Mouse (Mus musculus) limb, embryonic 13.5 days (tissue): ENCODE data around the gene Pcbp2. TPM values are rescaled to one million over a fixed set of nuclear protein-coding genes. Genes with fewer than 3 reads are reported as not detected.

Source experiments
- ATAC-seq: fragments of 200-750 bp; cut with Nextera tagmentation; 2 replicates; pipeline ENCODE4 v1.8.0; 2017; ENCODE audit warnings: low read depth, moderate number of reproducible peaks, moderate TSS enrichment; ENCODE audit not compliant: low FRiP score
- H3K27ac ChIP-seq: fragments of 300-500 bp; sonication (generic); 2 replicates; pipeline ENCODE4 v1.5.1; 2015; ENCODE audit warnings: inconsistent platforms, mild to moderate bottlenecking, moderate library complexity
- H3K27me3 ChIP-seq: fragments of 300-500 bp; sonication (generic); 2 replicates; pipeline ENCODE4 v1.6.1; 2015; ENCODE audit warnings: mild to moderate bottlenecking, inconsistent platforms
- H3K36me3 ChIP-seq: fragments of 300-500 bp; sonication (generic); 2 replicates; pipeline ENCODE4 v1.6.1; 2015; ENCODE audit warnings: inconsistent platforms, mild to moderate bottlenecking, moderate library complexity
- H3K4me1 ChIP-seq: fragments of 300-500 bp; sonication (generic); 2 replicates; pipeline ENCODE4 v1.6.1; 2015; ENCODE audit warnings: inconsistent platforms
- H3K4me2 ChIP-seq: fragments of 300-500 bp; sonication (generic); replicated peaks from 2 replicates; pipeline ENCODE4 v1.6.1; 2015; ENCODE audit warnings: inconsistent platforms, mild to moderate bottlenecking, moderate library complexity
- H3K4me3 ChIP-seq: fragments of 300-500 bp; sonication (generic); 2 replicates; pipeline ENCODE4 v1.5.1; 2015; ENCODE audit warnings: moderate library complexity, mild to moderate bottlenecking, inconsistent platforms
- H3K9ac ChIP-seq: fragments of 300-500 bp; sonication (generic); 2 replicates; pipeline ENCODE4 v1.6.1; 2015; ENCODE audit warnings: mild to moderate bottlenecking, inconsistent platforms
- H3K9me3 ChIP-seq: fragments of 300-500 bp; sonication (generic); 2 replicates; pipeline ENCODE4 v1.6.1; 2016; ENCODE audit warnings: inconsistent platforms
- WGBS: fragments of 180-500 bp; shearing (Covaris S2); methylation state at CpG from one replicate; pipeline ENCODE4 v1.1.7; 2015; 5-methylcytosine and 5-hydroxymethylcytosine counted together
- polyA plus RNA-seq: library from polyadenylated mRNA; unstranded; fragments of >200 nt; fragmentation: Nextera tagmentation; extraction: Ambion mirVana; gene quantifications from 2 replicates; pipeline ENCODE4 v1.2.1, GENCODE M21; 2015

Pcbp2 gene
- polyA plus RNA-seq, 1 experiment from 2014 or later: 262 TPM

DNA sequence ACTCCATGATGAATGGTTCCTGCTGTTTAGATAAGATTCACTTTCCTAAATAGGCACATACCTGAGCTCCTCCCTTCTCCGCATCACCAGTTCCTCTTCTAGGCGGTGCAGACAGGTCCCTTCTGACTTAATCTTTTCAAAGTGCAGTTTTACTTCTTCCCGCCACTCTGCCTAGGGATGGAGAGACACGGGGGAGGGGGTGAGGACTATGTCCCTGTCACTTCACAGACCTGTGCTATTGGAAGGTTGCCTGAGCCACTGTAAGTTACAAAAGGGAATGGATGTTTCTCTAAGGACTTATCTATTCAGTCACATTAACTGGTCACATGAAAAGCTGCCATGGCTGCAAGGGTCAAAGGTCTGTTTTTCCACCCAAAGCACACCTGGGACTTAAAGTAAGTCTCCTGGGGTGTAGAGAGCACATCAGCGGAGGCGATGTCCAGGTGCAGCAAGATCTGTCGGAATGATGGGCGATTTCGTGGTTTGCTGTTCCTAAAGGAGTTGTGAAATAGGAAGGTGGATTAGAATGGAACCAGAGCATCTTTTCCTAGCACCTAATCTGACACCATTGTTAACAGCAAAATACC, 32.0 kb downstream of the Pcbp2 start:
- Histone ChIP-seq H3K9me3 (no peaks in the 10 kb centered on the region), H3K4me1 (peaks cover 3% of the 10 kb centered on the region; the same call in 1 of the 2 replicates), H3K36me3 (peaks cover 85% of the 10 kb centered on the region), H3K9ac (no peak overlapping the region), H3K4me2 (no peak overlapping the region), H3K27me3 (no peaks in the 10 kb centered on the region), H3K27ac (no peak overlapping the region), H3K4me3 (no peak overlapping the region)
- whole genome bisulfite sequencing: 81% methylated on average over 9 of the region's 9 CpGs
- ATAC-seq: no peak

DNA sequence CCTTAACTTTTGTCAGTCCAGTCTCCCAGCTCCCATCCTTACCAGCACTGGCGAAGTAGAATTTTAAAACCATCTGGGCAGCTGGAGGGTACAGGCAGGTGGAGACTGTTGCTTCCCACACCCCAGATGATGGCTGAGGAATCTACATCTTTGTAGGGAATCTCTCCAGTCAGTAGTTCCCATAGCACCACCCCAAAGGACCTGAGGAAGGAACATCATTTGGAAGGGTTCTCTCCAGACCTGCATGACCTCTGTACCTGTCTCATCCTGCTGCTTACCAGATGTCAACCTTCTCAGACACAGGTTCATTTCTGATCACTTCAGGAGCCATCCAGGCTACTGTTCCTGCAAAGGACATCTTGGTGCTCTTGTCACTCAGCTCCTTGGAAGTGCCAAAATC, 33.1 kb downstream of the Pcbp2 start, which contains the start of gene Gm10337:
Gene Gm10337, plus strand, starts transcription at position 276 of the 400 bp plus-strand sequence.
- Histone ChIP-seq H3K9ac (no peak within 1 kb of the TSS), H3K36me3 (peaks cover 77% of the 10 kb centered on the region), H3K4me1 (peaks cover 3% of the 10 kb centered on the region; the same call in 1 of the 2 replicates), H3K4me3 (no peak within 1 kb of the TSS), H3K27ac (0 out of 2 replicates have a peak within 1 kb of the TSS, but pooled peaks have one; percentile 6), H3K27me3 (no peaks in the 10 kb centered on the region), H3K9me3 (no peaks in the 10 kb centered on the region), H3K4me2 (no peak within 1 kb of the TSS)
- 92% methylated on average over 1 of the region's 1 CpGs for WGBS
- ATAC-seq: no peak

DNA sequence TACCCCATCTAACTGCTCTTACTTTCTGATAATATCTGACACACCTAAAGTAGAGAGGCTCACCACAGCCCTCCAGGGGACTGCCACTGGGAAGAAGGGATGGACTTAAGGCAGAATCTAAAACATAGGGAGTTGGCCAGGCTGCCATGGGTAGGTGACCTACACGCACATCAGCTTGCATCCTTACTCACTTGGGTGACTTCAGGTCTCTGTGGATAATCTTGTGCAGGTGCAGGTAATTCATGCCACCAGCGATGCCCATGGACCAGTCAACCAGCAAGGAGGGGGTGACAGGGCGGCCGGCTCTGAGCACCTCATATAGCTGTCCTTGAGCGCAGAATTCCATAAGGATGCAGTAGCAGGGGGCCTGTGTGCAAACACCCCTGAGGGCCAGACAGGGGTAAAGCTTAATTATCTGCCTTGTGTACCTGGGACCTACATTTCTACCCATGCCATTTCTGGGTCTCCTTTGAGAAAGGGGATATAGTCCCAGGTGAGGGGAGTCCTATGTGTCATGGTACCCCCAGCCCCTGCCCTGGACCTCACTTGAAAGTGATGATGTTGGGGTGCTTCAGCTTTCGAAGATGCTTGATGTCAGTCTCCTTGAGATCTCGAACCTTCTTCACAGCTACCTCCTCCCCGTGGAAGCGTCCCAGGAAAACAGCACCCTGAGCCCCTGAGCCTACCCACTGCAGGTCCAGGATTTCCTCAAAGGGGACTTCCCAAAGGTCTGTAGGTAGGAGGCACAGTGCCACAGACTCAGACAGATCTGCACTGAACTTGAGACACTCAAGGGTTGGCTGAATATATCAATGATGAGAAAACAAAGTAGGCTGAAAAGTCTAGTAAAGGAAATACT, 33.8 kb downstream of the Pcbp2 start:
- WGBS: 86% methylated on average over 9 of the region's 9 CpGs
- peaks cover 78% of the 10 kb centered on the region for H3K36me3 ChIP-seq

DNA sequence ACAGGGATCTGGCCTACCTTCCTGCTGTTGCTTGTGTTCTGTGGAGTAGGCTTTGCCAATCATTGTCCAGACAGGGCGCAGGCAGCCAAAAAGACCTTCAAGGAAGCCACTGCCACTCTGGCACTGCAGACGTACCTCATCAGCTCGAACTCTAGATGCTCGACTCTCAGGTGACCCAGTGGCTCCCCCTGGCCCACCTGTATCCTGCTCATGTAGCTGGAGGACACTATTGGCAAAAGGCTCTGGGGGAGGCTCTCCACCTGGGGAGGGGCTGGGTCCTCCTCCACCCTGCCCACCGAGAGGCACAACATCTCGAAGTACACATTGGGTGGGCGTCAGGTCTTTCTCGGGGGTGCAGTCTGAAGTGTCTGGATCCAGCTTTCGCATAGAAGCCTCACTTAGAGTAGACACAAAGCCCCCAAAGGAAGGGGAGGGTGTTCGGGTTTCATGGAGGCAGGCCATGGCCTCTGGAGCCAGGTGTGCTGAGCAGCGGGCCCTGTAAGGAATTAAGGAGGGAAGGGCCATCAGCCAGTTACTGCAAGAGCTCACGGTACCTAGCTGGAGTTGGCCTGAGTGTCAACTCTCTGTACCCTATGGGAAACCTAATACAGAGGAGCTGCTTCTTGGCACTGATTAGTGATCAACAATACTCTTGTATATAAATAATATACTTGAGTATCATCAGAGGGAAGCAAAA, 34.9 kb downstream of the Pcbp2 start:
- no peak overlapping the region for H3K9ac ChIP-seq
- peaks cover 16% of the 10 kb centered on the region for H3K4me1 ChIP-seq
- ATAC-seq: no peak
- WGBS: 69% methylated on average over 12 of the region's 12 CpGs
- H3K4me2 ChIP-seq: no peak overlapping the region
- no peaks in the 10 kb centered on the region for H3K9me3 ChIP-seq
- no peak overlapping the region for H3K4me3 ChIP-seq
- peaks cover 68% of the 10 kb centered on the region for H3K36me3 ChIP-seq
- H3K27ac ChIP-seq: no peak overlapping the region
- H3K27me3 ChIP-seq: no peaks in the 10 kb centered on the region

More for the DNA sequence above, 33.8 kb downstream of the Pcbp2 start:
- peaks cover 5% of the 10 kb centered on the region for H3K4me1 ChIP-seq
- H3K4me3 ChIP-seq: no peak overlapping the region
- ATAC-seq: no peak
- no peak overlapping the region for H3K9ac ChIP-seq
- H3K4me2 ChIP-seq: no peak overlapping the region
- 0 out of 2 replicates have a peak overlapping the region, but pooled peaks have one; percentile 6 for H3K27ac ChIP-seq
- H3K27me3 ChIP-seq: no peaks in the 10 kb centered on the region
- no peaks in the 10 kb centered on the region for H3K9me3 ChIP-seq

DNA sequence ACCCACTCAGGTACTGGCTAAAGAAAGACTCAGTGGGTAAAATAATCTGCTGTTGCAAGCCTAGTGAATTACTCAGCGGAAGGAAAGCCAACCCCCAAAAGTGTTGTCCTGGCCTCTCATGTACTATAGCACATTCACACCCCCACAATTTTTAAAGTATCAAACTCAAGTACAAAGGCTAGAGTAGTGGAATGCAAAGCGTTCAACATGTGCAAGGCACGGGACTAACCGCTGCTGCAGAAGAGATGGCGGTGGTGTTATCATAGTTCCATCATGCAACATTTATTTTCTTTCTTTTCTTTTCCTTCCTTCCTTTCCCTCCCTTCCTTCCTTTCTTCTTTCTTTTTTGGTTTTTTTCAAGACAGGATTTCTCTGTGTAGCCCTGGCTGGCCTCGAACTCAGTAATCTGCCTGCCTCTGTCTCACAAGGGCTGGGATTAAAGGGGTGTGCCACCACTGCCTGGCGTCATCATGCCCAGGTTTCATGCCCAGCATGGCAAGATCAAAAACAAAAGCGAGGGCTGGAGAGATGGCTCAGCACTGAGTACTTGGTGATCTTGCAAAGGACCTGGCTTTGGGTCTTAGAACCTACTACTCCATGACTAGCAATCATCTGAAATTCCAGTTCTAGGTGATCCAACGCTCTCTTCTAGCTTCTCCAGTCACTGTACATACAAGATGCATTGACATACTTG, 35.6 kb downstream of the Pcbp2 start:
- WGBS: 86% methylated on average over 9 of the region's 9 CpGs
- Histone ChIP-seq H3K27ac (no peak overlapping the region), H3K9ac (no peak overlapping the region), H3K4me2 (no peak overlapping the region), H3K4me1 (peaks cover 20% of the 10 kb centered on the region), H3K4me3 (no peak overlapping the region), H3K36me3 (peaks cover 61% of the 10 kb centered on the region), H3K9me3 (no peaks in the 10 kb centered on the region), H3K27me3 (no peaks in the 10 kb centered on the region)
- ATAC-seq: no peak

DNA sequence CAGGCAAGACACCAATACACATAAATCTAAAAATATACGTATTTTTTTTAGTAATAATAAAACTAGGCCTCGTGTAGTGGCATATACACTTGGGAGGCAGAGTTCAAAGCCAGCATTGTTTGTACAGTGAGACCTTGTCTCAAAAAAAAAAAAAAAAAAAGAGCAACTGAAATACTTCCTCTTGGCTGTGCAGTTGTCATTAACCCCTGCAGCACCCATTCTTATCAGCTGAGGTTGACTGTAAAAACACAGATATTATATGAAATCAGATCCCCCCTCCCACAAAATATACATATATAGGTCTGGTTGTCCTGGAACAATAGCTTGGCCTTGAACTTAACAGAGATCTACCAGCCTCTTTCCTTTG, 36.1 kb downstream of the Pcbp2 start:
- ATAC-seq: no peak
- Histone ChIP-seq H3K27ac (no peak overlapping the region), H3K9ac (no peak overlapping the region), H3K4me3 (no peak overlapping the region), H3K4me1 (peaks cover 25% of the 10 kb centered on the region), H3K36me3 (peaks cover 56% of the 10 kb centered on the region), H3K27me3 (no peaks in the 10 kb centered on the region), H3K9me3 (no peaks in the 10 kb centered on the region), H3K4me2 (no peak overlapping the region)
- WGBS: 58% methylated on average over 2 of the region's 2 CpGs

DNA sequence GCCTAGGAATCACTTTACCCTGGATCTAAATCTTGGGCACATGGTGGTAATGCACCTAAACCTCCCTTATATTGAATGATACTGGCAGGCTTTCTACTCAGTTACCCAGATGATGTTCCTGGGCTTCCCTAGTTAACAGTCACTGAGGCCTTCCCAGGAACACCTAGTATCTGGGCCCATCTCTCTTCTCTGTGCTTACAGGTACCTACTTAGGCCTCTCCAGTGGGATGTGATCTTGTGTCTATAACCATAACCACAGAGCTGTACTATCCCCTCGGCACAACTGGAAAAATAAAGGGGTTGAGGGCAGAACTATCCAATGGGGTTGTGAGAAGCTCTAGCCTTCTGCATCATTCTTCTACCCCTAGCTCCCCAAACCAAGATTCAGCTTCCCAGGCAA, 36.5 kb downstream of the Pcbp2 start:
- peaks cover 29% of the 10 kb centered on the region for H3K4me1 ChIP-seq
- H3K4me3 ChIP-seq: no peak overlapping the region
- WGBS: 85% methylated on average over 1 of the region's 1 CpGs
- H3K27me3 ChIP-seq: no peaks in the 10 kb centered on the region
- H3K9me3 ChIP-seq: no peaks in the 10 kb centered on the region
- no peak overlapping the region for H3K4me2 ChIP-seq
- H3K36me3 ChIP-seq: peaks cover 52% of the 10 kb centered on the region
- H3K9ac ChIP-seq: no peak overlapping the region
- H3K27ac ChIP-seq: no peak overlapping the region
- no peak for ATAC-seq

DNA sequence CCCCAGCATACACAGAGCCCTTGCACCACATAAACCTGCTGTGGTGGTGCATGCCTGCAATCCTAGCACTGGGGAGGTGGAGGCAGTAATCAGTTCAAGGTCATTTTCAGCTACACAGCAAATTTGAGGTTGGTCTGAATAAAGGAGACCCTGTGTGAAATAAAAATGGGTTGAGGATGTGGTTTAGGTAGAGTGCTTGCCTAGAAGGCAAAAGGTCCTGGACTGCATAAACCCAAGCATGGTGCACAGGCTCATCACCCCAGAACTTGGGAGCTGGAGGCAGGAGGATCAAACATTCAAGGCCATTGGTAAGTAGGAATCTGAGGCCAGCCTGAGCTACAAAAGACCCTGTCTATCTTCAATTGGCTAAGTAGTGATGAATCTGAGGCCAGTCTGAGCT, 37.2 kb downstream of the Pcbp2 start:
- H3K36me3 ChIP-seq: peaks cover 45% of the 10 kb centered on the region

DNA sequence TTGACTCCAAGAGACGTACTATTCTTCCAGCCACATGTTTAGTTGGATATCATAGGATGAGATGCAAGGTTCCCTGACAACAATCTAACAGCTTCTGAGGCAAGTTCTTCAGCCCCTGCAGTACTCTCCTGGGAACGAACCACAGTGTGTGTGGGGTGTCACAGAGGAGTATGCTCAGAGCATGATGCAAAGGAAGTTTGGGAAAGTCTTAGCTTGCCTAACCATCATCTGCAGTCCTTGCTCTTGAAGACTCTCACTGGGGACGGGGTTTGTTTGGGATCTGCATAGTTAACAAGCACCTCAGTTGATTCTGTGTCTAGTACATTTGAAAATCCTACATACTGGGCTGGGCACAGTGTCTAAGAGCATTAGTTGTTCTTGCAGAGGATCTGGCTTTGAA, 38.0 kb downstream of the Pcbp2 start:
- Histone ChIP-seq H3K36me3 (peaks cover 37% of the 10 kb centered on the region), H3K4me2 (no peak overlapping the region), H3K27ac (no peak overlapping the region), H3K4me3 (no peak overlapping the region), H3K27me3 (no peaks in the 10 kb centered on the region), H3K4me1 (peaks cover 41% of the 10 kb centered on the region), H3K9ac (no peak overlapping the region), H3K9me3 (no peaks in the 10 kb centered on the region)
- 87% methylated on average over 3 of the region's 3 CpGs for WGBS
- no peak for ATAC-seq

More for the DNA sequence above, 37.2 kb downstream of the Pcbp2 start:
- no peak for ATAC-seq
- no peak overlapping the region for H3K4me3 ChIP-seq
- H3K4me2 ChIP-seq: no peak overlapping the region
- no peak overlapping the region for H3K9ac ChIP-seq
- H3K4me1 ChIP-seq: peaks cover 36% of the 10 kb centered on the region
- H3K27ac ChIP-seq: no peak overlapping the region
- H3K9me3 ChIP-seq: no peaks in the 10 kb centered on the region
- H3K27me3 ChIP-seq: no peaks in the 10 kb centered on the region

DNA sequence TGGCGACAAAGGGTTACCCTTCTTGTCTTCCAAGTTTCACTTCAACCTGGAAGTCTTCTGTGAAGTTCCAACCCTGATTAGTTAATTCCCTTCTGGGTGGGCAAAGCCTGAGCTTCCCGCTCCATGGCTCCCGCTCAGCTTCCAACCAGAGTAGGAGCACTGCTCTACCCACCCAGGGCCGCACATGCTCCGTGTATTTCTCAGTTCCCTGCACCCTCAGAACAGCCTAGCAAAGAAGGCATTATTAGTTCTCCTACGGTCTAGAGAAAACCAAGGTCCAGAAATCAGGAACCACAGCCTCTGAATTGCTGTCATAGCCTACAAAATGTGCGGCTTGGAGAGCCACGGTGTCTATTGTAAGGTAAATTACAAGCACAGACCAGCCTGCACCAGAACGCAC, 39.8 kb downstream of the Pcbp2 start:
- Histone ChIP-seq H3K4me1 (peaks cover 49% of the 10 kb centered on the region), H3K4me2 (peak overlapping the region; percentile 79), H3K9me3 (no peaks in the 10 kb centered on the region), H3K36me3 (peaks cover 19% of the 10 kb centered on the region), H3K4me3 (peak overlapping the region; percentile 62), H3K9ac (peak overlapping the region; percentile 71), H3K27me3 (no peaks in the 10 kb centered on the region), H3K27ac (peak overlapping the region; percentile 82)
- 5% methylated on average over 9 of the region's 9 CpGs for WGBS
- ATAC-seq: peak; percentile 61

DNA sequence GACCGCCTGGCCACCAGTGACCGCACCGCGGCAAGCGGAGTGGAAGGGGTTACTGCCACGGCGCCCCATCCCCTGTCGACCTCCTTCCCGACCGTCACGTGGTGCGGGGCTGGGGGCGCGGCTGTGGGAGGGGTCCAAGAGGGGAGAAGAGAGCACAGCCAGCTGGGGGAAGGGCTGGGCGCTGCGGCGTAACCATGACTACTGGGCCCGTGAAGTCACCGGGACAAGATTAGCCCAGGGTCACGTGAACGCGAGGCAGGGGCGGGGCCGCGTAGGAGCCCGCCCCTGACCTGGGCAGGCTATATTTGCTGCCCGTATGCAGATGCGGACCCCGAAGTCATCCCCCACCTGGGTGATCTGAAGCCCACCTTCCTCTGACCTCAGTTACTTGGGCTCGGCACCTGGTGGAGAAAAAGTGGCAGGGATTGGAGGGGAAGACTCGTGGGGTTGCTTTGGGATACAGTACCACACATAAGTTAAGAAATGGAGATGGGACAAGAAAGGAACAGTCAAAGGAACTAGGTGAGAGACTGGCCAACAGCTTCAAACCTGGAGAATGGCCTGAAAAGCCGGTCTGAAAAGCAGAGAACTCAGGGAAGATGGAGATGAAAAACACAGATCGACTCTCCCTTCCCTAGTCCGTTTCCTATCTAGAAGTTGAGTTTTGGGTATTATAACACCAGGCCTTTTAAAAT, 40.4 kb downstream of the Pcbp2 start:
- Histone ChIP-seq H3K27ac (peak overlapping the region; percentile 82), H3K9me3 (no peaks in the 10 kb centered on the region), H3K4me2 (peak overlapping the region; percentile 79), H3K4me1 (peaks cover 52% of the 10 kb centered on the region), H3K4me3 (peak overlapping the region; percentile 62), H3K36me3 (peaks cover 13% of the 10 kb centered on the region; the same call in 1 of the 2 replicates), H3K27me3 (no peaks in the 10 kb centered on the region), H3K9ac (peak overlapping the region; percentile 71)
- WGBS: 2% methylated on average over 33 of the region's 34 CpGs
- ATAC-seq: peak; percentile 96
